Mouse (Mus musculus) CH12.LX (cell line): ENCODE results near the gene Dpy30. TPM values are rescaled to one million over a fixed set of nuclear protein-coding genes. Genes with fewer than 3 reads are reported as not detected.
A peak's percentile ranks its signal among the peaks of the same experiment; 100 is the strongest.

Source experiments
- DNase-seq: peaks from one replicate; pipeline ENCODE4 v3.0.0-alpha.2; 2013; ENCODE audit errors: extremely low read depth
- H3K27ac ChIP-seq: 2 replicates; pipeline ENCODE4 v1.5.1; 2012; ENCODE audit warnings: low read depth, mild to moderate bottlenecking, control low read depth, moderate library complexity; ENCODE audit not compliant: insufficient read depth
- H3K27me3 ChIP-seq: replicated peaks from 2 replicates; pipeline ENCODE3; 2012; ENCODE audit warnings: inconsistent platforms
- H3K36me3 ChIP-seq, 2 experiments: replicated peaks in 1 of 2; 2 replicates each; pipeline versions ENCODE3 to v1.6.1; 2012; ENCODE audit warnings: inconsistent platforms in 1 of 2, low read length in 1 of 2, mild to moderate bottlenecking in 1 of 2, mixed read lengths in 1 of 2, moderate library complexity in 1 of 2; ENCODE audit not compliant: control insufficient read depth in 1 of 2, insufficient read depth in 1 of 2
- H3K4me1 ChIP-seq, 2 experiments: 2 replicates each; pipeline ENCODE4 v1.6.1; 2012; ENCODE audit warnings: inconsistent platforms in 1 of 2, moderate library complexity in 1 of 2; ENCODE audit not compliant: insufficient read depth in 2 of 2, control insufficient read depth in 1 of 2
- H3K4me2 ChIP-seq: 2 replicates; pipeline ENCODE4 v1.6.1; 2012; ENCODE audit warnings: low read depth, mild to moderate bottlenecking, control low read depth; ENCODE audit not compliant: poor library complexity, insufficient read depth, severe bottlenecking
- H3K4me3 ChIP-seq, 3 experiments: fragments of 150-350 bp in 1 of 3; sonication (generic) in 1 of 3; replicated peaks in 1 of 3; 2 replicates each; pipeline versions ENCODE3 to v1.5.1; 2011 to 2012; ENCODE audit warnings: low read depth in 2 of 3, low read length in 2 of 3, mild to moderate bottlenecking in 2 of 3, moderate library complexity in 2 of 3, control low read depth in 1 of 3, improper control_type of control experiment in 1 of 3, inconsistent platforms in 1 of 3, mixed read lengths in 1 of 3; ENCODE audit not compliant: poor library complexity in 1 of 3
- H3K79me2 ChIP-seq: replicated peaks from 2 replicates; pipeline ENCODE4 v1.6.1; 2012; ENCODE audit warnings: mild to moderate bottlenecking, moderate library complexity; ENCODE audit not compliant: control insufficient read depth, poor library complexity, insufficient read depth, severe bottlenecking; ENCODE audit errors: extremely low read depth
- H3K9ac ChIP-seq: 2 replicates; pipeline ENCODE4 v1.6.1; 2012; ENCODE audit warnings: low read depth, mild to moderate bottlenecking, control low read depth, moderate library complexity; ENCODE audit not compliant: insufficient read depth
- H3K9me3 ChIP-seq: replicated peaks from 2 replicates; pipeline ENCODE3; 2012; ENCODE audit warnings: low read length, inconsistent platforms, mixed read lengths
- BHLHE40 ChIP-seq: IDR thresholded peaks from 2 replicates; pipeline ENCODE4 v1.6.1; 2011; ENCODE audit warnings: mild to moderate bottlenecking, low read depth, low read length, improper control_type of control experiment
- CHD1 ChIP-seq: IDR thresholded peaks from 2 replicates; pipeline ENCODE4 v1.6.1; 2012; ENCODE audit warnings: low read depth, low read length, improper control_type of control experiment, inconsistent platforms
- CHD2 ChIP-seq: IDR thresholded peaks from 2 replicates; pipeline ENCODE4 v1.6.1; 2011; ENCODE audit warnings: low read length, improper control_type of control experiment
- E2F4 ChIP-seq: IDR thresholded peaks from 2 replicates; pipeline ENCODE4 v1.6.1; 2011; ENCODE audit warnings: low read depth, low read length, improper control_type of control experiment; ENCODE audit not compliant: insufficient replicate concordance
- EP300 ChIP-seq: IDR thresholded peaks from 2 replicates; pipeline ENCODE4 v1.6.1; 2011; ENCODE audit warnings: low read length, improper control_type of control experiment
- ETS1 ChIP-seq: conservative IDR thresholded peaks from 2 replicates; pipeline ENCODE4 v1.6.1; 2012; ENCODE audit warnings: low read depth, mild to moderate bottlenecking, inconsistent platforms, low read length, improper control_type of control experiment, moderate library complexity
- HCFC1 ChIP-seq: IDR thresholded peaks from 2 replicates; pipeline ENCODE4 v1.6.1; 2012; ENCODE audit warnings: low read depth, mild to moderate bottlenecking, inconsistent platforms, low read length, improper control_type of control experiment
- IRF4 ChIP-seq: IDR thresholded peaks from 2 replicates; pipeline ENCODE4 v1.6.1; 2014; ENCODE audit warnings: low read depth, mild to moderate bottlenecking, inconsistent platforms, low read length, improper control_type of control experiment
- JUN ChIP-seq: IDR thresholded peaks from 2 replicates; pipeline ENCODE4 v1.6.1; 2011; ENCODE audit warnings: low read depth, mild to moderate bottlenecking, low read length, improper control_type of control experiment, moderate library complexity; ENCODE audit not compliant: insufficient read depth
- JUND ChIP-seq: conservative IDR thresholded peaks from 2 replicates; pipeline ENCODE4 v1.6.1; 2011; ENCODE audit warnings: low read depth, low read length, improper control_type of control experiment
- KAT2A ChIP-seq: IDR thresholded peaks from 2 replicates; pipeline ENCODE4 v1.6.1; 2012; ENCODE audit warnings: low read length, improper control_type of control experiment, inconsistent platforms; ENCODE audit not compliant: insufficient replicate concordance
- MAFK ChIP-seq: IDR thresholded peaks from 2 replicates; pipeline ENCODE4 v1.6.1; 2011; ENCODE audit warnings: low read length, improper control_type of control experiment; ENCODE audit not compliant: insufficient replicate concordance
- MAX ChIP-seq: IDR thresholded peaks from 2 replicates; pipeline ENCODE4 v1.6.1; 2011; ENCODE audit warnings: low read length, improper control_type of control experiment
- MAZ ChIP-seq: IDR thresholded peaks from 2 replicates; pipeline ENCODE4 v1.6.1; 2012; ENCODE audit warnings: low read depth, mild to moderate bottlenecking, inconsistent platforms, low read length, improper control_type of control experiment, moderate library complexity
- MEF2A ChIP-seq: IDR thresholded peaks from 2 replicates; pipeline ENCODE4 v1.6.1; 2014; ENCODE audit warnings: low read depth, mild to moderate bottlenecking, inconsistent platforms, low read length, improper control_type of control experiment, borderline replicate concordance
- MXI1 ChIP-seq: IDR thresholded peaks from 2 replicates; pipeline ENCODE4 v1.6.1; 2011; ENCODE audit warnings: mild to moderate bottlenecking, low read depth, low read length, improper control_type of control experiment
- MYC ChIP-seq: IDR thresholded peaks from 2 replicates; pipeline ENCODE4 v1.6.1; 2011; ENCODE audit warnings: low read depth, mild to moderate bottlenecking, improper control_type of control experiment, low read length
- NELFE ChIP-seq: IDR thresholded peaks from 2 replicates; pipeline ENCODE4 v1.6.1; 2011; ENCODE audit warnings: low read depth, low read length, improper control_type of control experiment
- NRF1 ChIP-seq: IDR thresholded peaks from 2 replicates; pipeline ENCODE4 v1.6.1; 2014; ENCODE audit warnings: low read depth, mild to moderate bottlenecking, inconsistent platforms, low read length, improper control_type of control experiment, moderate library complexity
- PAX5 ChIP-seq: IDR thresholded peaks from 2 replicates; pipeline ENCODE4 v1.6.1; 2012; ENCODE audit warnings: low read length, inconsistent platforms, mixed read lengths
- POLR2A ChIP-seq: IDR thresholded peaks from 2 replicates; pipeline ENCODE4 v1.6.1; 2011; ENCODE audit warnings: low read depth, mild to moderate bottlenecking, improper control_type of control experiment, low read length
- POLR2AphosphoS2 ChIP-seq: IDR thresholded peaks from 2 replicates; pipeline ENCODE4 v1.6.1; 2011; ENCODE audit warnings: low read depth, low read length, improper control_type of control experiment
- RAD21 ChIP-seq: IDR thresholded peaks from 2 replicates; pipeline ENCODE4 v1.6.1; 2011; ENCODE audit warnings: low read depth, mild to moderate bottlenecking, low read length, improper control_type of control experiment, moderate library complexity
- RCOR1 ChIP-seq: conservative IDR thresholded peaks from 2 replicates; pipeline ENCODE4 v1.6.1; 2012; ENCODE audit warnings: low read depth, mild to moderate bottlenecking, inconsistent platforms, low read length, improper control_type of control experiment
- SIN3A ChIP-seq: IDR thresholded peaks from 2 replicates; pipeline ENCODE4 v1.6.1; 2012; ENCODE audit warnings: low read length, improper control_type of control experiment, inconsistent platforms
- SMC3 ChIP-seq: IDR thresholded peaks from 2 replicates; pipeline ENCODE4 v1.6.1; 2011; ENCODE audit warnings: low read depth, low read length, improper control_type of control experiment
- TBP ChIP-seq: conservative IDR thresholded peaks from 2 replicates; pipeline ENCODE4 v1.6.1; 2011; ENCODE audit warnings: low read depth, low read length, improper control_type of control experiment
- TCF12 ChIP-seq: IDR thresholded peaks from 2 replicates; pipeline ENCODE4 v1.6.1; 2014; ENCODE audit warnings: low read depth, mild to moderate bottlenecking, inconsistent platforms, low read length, improper control_type of control experiment
- UBTF ChIP-seq: IDR thresholded peaks from 2 replicates; pipeline ENCODE4 v1.6.1; 2012; ENCODE audit warnings: low read depth, mild to moderate bottlenecking, inconsistent platforms, low read length, improper control_type of control experiment, moderate library complexity
- USF1 ChIP-seq: IDR thresholded peaks from 2 replicates; pipeline ENCODE4 v1.6.1; 2014; ENCODE audit warnings: low read depth, mild to moderate bottlenecking, inconsistent platforms, low read length, improper control_type of control experiment
- ZC3H11A ChIP-seq: IDR thresholded peaks from 2 replicates; pipeline ENCODE4 v1.6.1; 2012; ENCODE audit warnings: low read depth, mild to moderate bottlenecking, inconsistent platforms, low read length, improper control_type of control experiment
- ZKSCAN1 ChIP-seq: IDR thresholded peaks from 2 replicates; pipeline ENCODE4 v1.6.1; 2012; ENCODE audit warnings: low read depth, inconsistent platforms, low read length, improper control_type of control experiment, borderline replicate concordance
- ZMIZ1 ChIP-seq: IDR thresholded peaks from 2 replicates; pipeline ENCODE4 v1.6.1; 2012; ENCODE audit warnings: low read depth, mild to moderate bottlenecking, inconsistent platforms, low read length, improper control_type of control experiment
- dilution Hi-C: fragments of 300-500 bp; cut with MboI; formaldehyde crosslinking; loops from 2 replicates; pipeline ENCODE4 v1.14.3; 2020; ENCODE audit warnings: low sequenced_read_pairs; ENCODE audit not compliant: extremely low pct_unique_long_range_greater_than_20kb, extremely low pct_ligation_motif_present
- in situ Hi-C: fragments of 300-500 bp; cut with MboI; formaldehyde crosslinking; loops from 3 replicates; pipeline ENCODE4 v1.14.3; 2019; ENCODE audit warnings: low sequenced_read_pairs, low pct_ligation_motif_present, low pct_unique_long_range_greater_than_20kb, mixed read lengths
- polyA plus RNA-seq: library from polyadenylated mRNA; unstranded; fragments of >175 nt; gene quantifications from 2 replicates; pipeline ENCODE4 v1.2.1, GENCODE M21; 2012; ENCODE audit warnings: low read depth; ENCODE audit not compliant: insufficient read length
- total RNA-seq, 2 experiments: library from RNA; depleted of rRNA; stranded (reverse); fragments of 300-350 nt in 1 of 2; fragments of >200 nt in 1 of 2; gene quantifications; 2 replicates each; pipeline ENCODE4 v1.2.3; 2012 to 2014

The Dpy30 gene
- total and polyA plus RNA-seq, 3 experiments = 66.7 to 244 (median 156) TPM

DNA sequence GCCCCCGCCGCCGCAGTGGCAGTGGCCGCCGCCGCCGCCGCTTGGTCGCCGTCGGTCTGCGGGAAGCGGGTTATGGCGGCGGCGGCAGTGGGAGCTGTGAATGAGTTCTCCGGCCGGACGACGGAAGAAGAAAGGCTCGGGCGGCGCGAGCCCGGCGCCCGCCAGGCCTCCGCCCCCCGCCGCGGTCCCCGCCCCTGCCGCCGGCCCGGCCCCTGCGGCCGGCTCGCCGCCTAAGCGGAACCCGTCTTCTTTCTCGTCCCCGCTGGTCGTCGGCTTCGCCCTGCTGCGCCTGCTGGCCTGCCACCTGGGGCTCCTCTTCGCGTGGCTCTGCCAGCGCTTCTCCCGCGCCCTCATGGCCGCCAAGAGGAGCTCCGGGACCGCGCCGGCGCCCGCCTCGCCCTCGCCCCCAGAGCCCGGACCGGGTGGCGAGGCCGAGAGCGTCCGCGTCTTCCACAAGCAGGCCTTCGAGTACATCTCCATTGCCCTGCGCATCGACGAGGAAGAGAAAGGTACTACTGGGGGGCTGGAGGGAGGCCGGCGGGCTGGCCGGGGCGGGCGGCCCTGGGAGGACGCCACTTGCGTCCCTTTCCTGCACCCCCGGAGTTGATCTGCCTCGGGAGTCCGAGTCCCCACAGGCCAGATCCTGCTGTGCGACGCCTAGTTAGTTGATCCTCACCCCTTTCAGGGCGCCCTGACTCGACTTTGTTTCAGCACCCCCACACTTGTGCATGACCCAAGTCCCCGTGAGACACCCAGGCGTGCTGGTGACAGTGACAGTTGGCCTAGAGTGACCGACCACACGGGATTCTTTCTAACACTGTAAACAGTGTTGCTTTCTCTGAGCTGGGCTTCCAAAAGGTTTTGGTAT lies 15.4 kb upstream of the Dpy30 start, which contains the start of gene Spast (continued):
- no peak for TF ChIP-seq POLR2AphosphoS2
- no peak for TF ChIP-seq ETS1
- no peak for TF ChIP-seq CHD1
- peak; percentile 71 for TF ChIP-seq MXI1
- peak; percentile 18; the same call in 1 of the 2 replicates for TF ChIP-seq TCF12
- TF ChIP-seq ZKSCAN1 = no peak
- peak; percentile 74; the same call in 1 of the 2 replicates for TF ChIP-seq UBTF
- no peak for TF ChIP-seq RAD21

DNA sequence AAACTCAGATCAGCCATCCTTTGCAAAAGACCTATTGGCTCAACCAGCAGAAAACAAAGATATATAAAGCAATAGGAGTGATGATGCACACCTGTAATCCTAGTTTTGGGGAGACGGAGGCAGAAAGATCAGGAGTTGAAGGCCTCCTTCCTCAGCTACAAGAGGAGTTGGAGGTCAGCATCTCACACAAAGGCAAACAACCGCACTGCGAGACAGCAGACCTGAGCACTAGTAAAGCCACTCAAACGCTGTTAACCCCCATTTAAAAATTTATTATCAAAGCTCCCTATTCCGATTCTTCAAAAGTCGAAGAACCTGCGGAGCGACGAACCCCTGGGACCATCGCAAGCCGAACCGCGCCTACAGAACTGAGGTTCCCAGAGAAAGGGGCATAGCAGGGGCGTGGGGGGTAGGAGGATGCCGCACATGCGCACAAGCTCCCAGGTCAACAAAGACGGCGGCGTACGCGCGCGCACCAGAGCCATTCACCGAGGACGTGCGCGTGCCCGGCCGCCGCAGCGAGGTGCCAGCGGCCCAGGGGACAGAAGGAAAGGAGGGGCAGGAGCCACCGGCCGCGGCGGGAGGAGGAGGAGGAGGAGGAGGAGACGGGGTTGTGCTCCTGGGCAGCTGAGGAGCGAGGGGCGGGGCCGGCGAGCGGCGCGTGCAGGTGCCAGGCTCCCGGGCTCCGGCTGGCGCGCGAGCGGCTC lies 14.6 kb upstream of the Dpy30 start:
- Histone ChIP-seq H3K36me3 (peaks cover 0 to 3% of the 10 kb centered on the region in 2 experiments), H3K79me2 (peaks cover 15% of the 10 kb centered on the region), H3K27me3 (no peaks in the 10 kb centered on the region), H3K9me3 (no peaks in the 10 kb centered on the region), H3K4me2 (peak overlapping the region; percentile 92), H3K4me1 (peaks cover 5 to 38% of the 10 kb centered on the region in 2 experiments; a peak in 3 of 4 replicates), H3K9ac (peak overlapping the region; percentile 93), H3K27ac (peak overlapping the region; percentile 34), H3K4me3 (peak overlapping the region; percentile 54 to 94 (median 90))
- peak; percentile 94 for DNase-seq
- dilution Hi-C loops (no loop called here), in situ Hi-C loops (no loop called here)
- TF ChIP-seq PAX5 = no peak
- TF ChIP-seq ZMIZ1 = peak; percentile 72
- no peak for TF ChIP-seq POLR2AphosphoS2
- peak; percentile 81 for TF ChIP-seq MAZ
- no peak for TF ChIP-seq KAT2A
- no peak for TF ChIP-seq SMC3
- TF ChIP-seq ETS1 = no peak
- no peak for TF ChIP-seq JUN
- TF ChIP-seq USF1 = no peak
- no peak for TF ChIP-seq E2F4
- no peak for TF ChIP-seq ZC3H11A
- TF ChIP-seq UBTF = no peak
- TF ChIP-seq TBP = no peak
- TF ChIP-seq MEF2A = no peak; the same call in 1 of the 2 replicates
- peak; percentile 89 for TF ChIP-seq NRF1
- 0 out of 2 replicates have a peak, but pooled peaks have one; percentile 14 for TF ChIP-seq MAX
- TF ChIP-seq NELFE = no peak
- no peak for TF ChIP-seq EP300
- no peak for TF ChIP-seq JUND
- TF ChIP-seq POLR2A = peak; percentile 53
- TF ChIP-seq SIN3A = peak; percentile 25
- TF ChIP-seq ZKSCAN1 = no peak
- TF ChIP-seq MXI1 = peak; percentile 62; the same call in 1 of the 2 replicates
- TF ChIP-seq MAFK = no peak
- TF ChIP-seq RCOR1 = no peak
- peak; percentile 57 for TF ChIP-seq HCFC1
- peak; percentile 50; the same call in 1 of the 2 replicates for TF ChIP-seq BHLHE40
- no peak for TF ChIP-seq MYC
- TF ChIP-seq IRF4 = no peak
- TF ChIP-seq CHD2 = no peak
- no peak for TF ChIP-seq CHD1
